Mouse (Mus musculus) erythroid progenitor cell, adult 5-6 weeks (primary cell): ENCODE data around the gene Gadd45a. TPM values are rescaled to one million over a fixed set of nuclear protein-coding genes. Genes with fewer than 3 reads are reported as not detected.
"Not testable (repeated sequence)": the region's sequence is repeated elsewhere in the genome, so short reads cannot be mapped to it uniquely, and the experiment has no call there.

Experiments
- ATAC-seq: replicated peaks from 2 replicates; pipeline ENCODE4 v1.8.0; 2016; ENCODE audit warnings: moderate number of reproducible peaks, mild to moderate bottlenecking, moderate TSS enrichment, inconsistent platforms; ENCODE audit not compliant: poor library complexity, low FRiP score, severe bottlenecking
- total RNA-seq, 2 experiments: library from RNA; stranded (forward) in 1 of 2; stranded (reverse) in 1 of 2; fragments of 150-400 nt in 1 of 2; fragments of 186-747, 209-891 nt in 1 of 2; gene quantifications; 2 replicates each; pipeline versions ENCODE4 v1.2.3 to v1.2.4; 2015 to 2017; ENCODE audit warnings: low replicate concordance in 2 of 2

Gadd45a gene
- total RNA-seq, 2 experiments from 2014 or later = 192 to 203 TPM

DNA sequence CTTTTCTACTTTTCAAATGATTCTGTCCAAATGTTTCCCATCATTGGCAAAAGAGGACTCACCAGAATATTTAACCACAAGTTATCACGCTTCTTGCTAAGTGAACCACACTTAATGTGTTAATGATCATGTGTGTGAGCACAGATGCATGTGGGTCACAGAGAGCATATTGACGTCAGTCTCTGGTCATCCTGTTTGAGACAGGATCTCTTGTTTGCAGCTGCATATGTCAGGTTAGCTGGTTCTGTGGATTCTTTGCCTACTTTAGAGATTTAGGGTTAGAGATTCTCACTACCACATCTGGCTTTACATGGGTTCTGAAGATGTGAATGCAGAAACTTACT is 12.4 kb upstream of the Gadd45a start:
- no peak for ATAC-seq

GRCm38 (mm10) chr6:67048880-67049694 is 11.8 kb upstream of the Gadd45a start:
- no peak for ATAC-seq

DNA sequence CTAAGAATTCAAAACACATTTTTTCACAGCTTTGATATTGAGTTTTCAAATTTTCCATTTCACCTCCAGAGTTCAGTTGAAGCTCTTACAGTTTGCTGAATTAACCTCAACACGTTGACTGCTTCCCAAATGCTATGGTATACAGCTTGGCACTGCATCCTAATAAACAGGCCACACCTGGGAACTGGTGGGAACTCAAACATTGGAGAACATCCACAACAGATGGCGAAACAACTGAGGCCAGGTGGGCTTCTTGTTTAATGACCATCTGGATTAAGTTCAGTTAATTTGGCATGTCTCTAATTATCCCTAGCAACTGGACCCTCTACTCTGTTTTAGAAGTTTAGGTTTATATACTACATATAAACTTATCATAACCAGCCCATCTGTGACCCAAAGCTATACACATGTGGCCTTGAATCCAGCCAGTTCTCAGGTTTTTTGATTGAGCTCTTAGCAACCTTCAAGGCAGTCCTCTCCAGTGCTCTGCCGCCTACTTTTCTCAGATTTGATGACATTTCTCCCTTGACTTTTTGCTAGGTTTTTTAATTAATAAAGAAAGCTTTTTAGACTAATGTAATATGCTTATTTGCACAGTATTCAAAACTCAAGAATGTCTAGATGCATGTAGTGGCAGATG is 10.9 kb upstream of the Gadd45a start:
- ATAC-seq = no peak

DNA sequence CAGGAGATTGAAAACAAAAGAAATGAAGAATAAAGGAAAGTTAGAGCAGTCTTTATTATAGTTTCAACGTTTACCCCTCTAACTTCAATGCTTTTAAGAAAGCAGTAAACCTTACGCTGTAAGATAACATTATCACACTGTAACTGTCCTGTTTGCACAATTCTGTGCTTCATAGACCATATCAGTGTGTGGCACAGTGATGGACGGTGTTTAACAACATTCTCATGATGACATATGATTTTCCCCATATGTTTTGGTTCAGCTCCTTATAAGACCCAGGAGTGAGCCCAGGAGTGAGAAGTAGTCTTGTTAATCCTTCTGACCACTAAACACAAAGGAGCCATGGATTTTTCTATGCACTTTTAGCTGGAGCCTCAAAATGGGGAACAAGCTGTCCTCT is 9.7 kb upstream of the Gadd45a start:
- ATAC-seq = peak; percentile 57; the same call in 1 of the 2 replicates

- no peak for ATAC-seq
Measured at GRCm38 (mm10) chr6:67045424-67045823, 8.2 kb upstream of the Gadd45a start.

DNA sequence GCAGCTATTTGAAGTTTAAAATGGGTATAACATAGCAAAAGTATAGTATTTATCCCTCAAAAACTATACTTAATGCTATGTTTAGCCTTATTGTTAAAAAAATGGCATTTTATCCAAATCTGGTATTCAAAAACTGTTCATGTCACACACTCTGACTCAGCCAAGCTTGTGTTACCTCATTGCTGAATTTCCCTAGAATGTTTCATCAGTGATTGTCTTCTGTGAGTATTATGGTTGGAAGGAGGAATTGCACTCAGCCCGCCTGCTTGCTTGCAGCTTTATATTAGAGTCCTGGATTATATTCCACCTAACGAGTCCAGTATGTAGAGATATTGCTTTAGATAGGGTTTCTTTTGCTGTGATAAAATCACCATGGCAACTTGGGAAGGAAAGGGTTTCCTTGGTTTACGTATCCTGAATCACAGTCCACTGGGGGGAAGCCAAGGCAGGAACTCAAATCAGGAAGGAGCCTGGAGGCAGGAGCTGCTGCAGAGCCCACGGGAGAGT is 3.7 kb upstream of the Gadd45a start:
- no peak for ATAC-seq

GRCm38 (mm10) chr6:67038964-67039363 is 1.7 kb upstream of the Gadd45a start:
- no peak for ATAC-seq

DNA sequence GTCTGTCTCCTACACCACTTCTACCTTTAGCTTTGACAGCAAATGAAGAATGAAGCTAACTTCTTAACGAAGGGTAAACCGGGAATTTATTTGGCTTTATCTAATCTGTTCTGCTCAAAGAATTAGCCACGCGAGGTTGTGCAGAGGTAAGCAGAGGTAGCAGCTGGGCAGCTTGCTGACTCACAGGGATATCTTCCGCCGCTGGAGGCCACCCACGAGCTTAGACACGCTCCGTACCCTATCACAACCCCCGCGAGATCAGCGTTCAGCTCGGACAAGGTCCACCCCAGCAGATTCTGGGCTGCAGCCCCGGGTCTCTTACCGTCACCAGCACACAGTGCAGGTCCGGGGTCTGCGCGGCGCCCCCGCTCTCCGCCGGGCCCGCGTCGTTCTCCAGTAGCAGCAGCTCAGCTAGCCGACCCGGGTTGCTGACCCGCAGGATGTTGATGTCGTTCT is 873 bp downstream of the Gadd45a start:
- peak; percentile 76 for ATAC-seq

GRCm38 (mm10) chr6:67035388-67036299 is 1.6 kb downstream of the Gadd45a start:
- ATAC-seq = peak; percentile 66

GRCm38 (mm10) chr6:67034331-67035130 is 2.7 kb downstream of the Gadd45a start:
- ATAC-seq = peak; percentile 70

DNA sequence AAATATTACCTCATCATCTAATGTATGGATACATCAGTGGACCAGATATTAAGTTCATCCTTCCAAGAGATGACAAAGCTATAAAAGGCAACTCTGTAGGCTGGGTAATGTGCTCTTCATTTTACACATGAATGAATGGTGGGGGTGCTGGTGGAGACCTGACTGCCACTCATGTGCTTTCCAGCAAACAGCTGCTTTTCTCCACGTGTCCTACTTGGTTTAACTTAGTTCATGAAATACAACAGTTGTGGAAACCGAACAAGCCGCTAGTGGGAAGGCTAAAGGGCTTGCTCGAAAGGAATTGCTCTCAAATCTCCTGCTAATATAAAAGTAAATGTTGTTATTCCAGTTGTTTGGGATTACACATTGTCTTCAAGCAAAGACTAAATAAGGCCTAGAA is 3.7 kb downstream of the Gadd45a start:
- ATAC-seq = no peak

DNA sequence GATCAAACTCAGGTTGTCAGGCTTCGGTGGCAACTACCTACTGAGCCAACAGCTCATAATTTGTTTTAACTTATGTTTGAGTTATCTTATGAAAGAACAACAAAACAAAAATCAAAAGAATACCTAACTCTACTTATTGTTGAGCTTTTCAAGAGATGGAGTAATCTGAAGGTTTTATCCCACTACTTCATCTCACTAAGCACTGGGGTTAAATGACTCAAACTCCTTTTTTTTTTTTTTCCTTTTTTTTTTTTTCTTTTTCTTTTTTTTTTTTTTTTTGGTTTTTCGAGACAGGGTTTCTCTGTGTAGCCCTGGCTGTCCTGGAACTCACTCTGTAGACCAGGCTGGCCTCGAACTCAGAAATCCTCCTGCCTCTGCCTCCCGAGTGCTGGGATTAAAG is 4.3 kb downstream of the Gadd45a start:
- not testable (repeated sequence) for ATAC-seq

- ATAC-seq = not testable (repeated sequence)
Measured at GRCm38 (mm10) chr6:67032551-67032950, 4.7 kb downstream of the Gadd45a start.

- no peak for ATAC-seq
Measured at GRCm38 (mm10) chr6:67030846-67031245, 6.4 kb downstream of the Gadd45a start.

DNA sequence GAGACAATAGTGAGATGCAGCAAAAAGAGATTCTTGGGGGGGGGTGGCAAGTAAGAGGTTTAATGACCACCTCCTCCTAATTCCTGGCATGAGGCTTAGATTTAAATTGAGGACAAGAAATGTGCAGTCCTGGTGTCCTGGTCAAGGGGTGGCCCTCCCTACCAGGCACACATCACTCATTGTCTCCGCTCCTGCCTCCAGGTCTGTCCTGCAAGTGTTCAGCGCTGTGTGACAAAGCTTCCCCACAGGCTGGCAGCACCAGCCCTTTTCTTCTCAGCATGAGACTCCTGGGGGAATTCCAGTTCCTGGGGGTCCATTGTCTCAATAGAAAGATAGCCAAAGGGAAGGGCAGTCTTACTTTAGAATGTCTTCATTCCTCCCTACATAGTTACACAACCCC is 6.8 kb downstream of the Gadd45a start:
- ATAC-seq = no peak

GRCm38 (mm10) chr6:67029987-67030386 is 7.3 kb downstream of the Gadd45a start:
- ATAC-seq = no peak

DNA sequence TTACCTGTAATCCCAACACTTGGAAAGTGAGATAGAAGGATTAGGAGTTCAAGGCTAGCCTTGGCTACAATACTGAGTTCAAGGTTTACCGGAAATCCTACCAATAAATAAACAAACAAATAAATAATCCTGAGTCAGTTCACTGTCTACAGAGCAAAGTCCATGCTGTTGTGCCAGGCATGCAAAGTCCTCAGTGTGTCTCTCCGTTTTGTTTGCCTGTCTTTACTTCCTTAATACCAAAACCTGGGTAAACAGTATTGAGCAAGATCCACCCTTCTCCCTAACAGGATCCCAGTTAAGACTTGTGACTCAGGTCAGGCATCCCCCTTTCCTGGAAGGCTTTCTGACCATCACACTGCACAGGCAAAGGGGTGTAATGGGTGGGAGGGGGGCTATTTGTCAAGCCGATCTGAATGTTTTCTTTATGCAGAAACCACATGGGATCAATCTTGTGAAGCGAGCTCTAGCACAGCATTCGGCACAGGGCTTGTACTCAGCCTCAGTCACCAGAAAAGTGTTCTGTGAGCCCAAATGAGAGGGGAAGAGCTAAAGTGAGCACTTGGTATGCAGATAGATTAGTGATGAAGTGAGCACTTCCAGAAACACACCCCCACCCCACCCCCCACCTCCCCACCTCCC is 7.8 kb downstream of the Gadd45a start:
- ATAC-seq = no peak

DNA sequence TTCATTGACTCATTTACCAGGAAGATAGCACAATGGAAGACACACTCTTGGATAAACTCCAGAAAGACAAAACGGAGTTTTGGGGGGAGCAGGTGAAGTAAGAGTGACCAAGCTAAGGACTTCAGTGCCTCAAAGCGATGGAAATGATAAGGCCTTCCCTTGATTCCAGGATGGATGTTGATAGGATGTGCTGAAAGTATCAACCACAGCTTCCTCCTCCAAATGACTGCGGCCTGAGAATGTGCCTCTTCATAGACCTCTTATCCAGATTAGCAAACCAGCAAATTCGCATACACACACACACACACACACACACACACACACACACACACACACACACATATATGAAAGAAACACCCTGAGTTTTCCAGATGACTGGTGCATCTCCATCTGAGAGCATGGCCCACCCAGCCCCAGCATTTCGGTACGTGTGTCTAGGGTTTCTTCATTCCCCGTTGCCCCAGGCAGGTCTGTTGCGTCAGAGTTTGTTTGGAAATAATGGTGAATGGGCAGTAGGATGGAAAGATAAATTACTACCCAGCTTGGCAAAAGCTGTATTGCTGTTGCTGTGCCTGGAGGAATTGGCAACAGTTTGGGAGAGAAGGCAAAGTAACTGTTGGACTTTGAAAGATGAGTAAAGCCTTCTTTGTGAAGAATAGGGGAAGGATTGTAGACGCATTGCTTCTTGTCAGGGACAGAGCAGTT is 9.7 kb downstream of the Gadd45a start:
- no peak for ATAC-seq
